Mouse (Mus musculus) MEL (cell line): ENCODE measurements around the gene Inpp5k.

Source experiments
- BHLHE40 ChIP-seq: IDR thresholded peaks from 2 replicates; pipeline ENCODE4 v1.6.1; 2012; ENCODE audit warnings: low read depth, mild to moderate bottlenecking, inconsistent platforms, low read length, improper control_type of control experiment, borderline replicate concordance
- CTCF ChIP-seq, 3 experiments: IDR thresholded peaks in 2 of 3; conservative IDR thresholded peaks in 1 of 3; 2 replicates each; pipeline ENCODE4 v1.5.1; 2011 to 2012; ENCODE audit warnings: low read length in 3 of 3, low read depth in 2 of 3, mild to moderate bottlenecking in 2 of 3, improper control_type of control experiment in 1 of 3, inconsistent platforms in 1 of 3, mixed read lengths in 1 of 3, moderate library complexity in 1 of 3; ENCODE audit not compliant: control insufficient read depth in 1 of 3, insufficient read depth in 1 of 3, poor library complexity in 1 of 3, severe bottlenecking in 1 of 3
- KAT2A ChIP-seq: conservative IDR thresholded peaks from 2 replicates; pipeline ENCODE4 v1.6.1; 2012; ENCODE audit warnings: low read depth, low read length, improper control_type of control experiment, inconsistent platforms
- NRF1 ChIP-seq: IDR thresholded peaks from 2 replicates; pipeline ENCODE4 v1.6.1; 2014; ENCODE audit warnings: low read depth, mild to moderate bottlenecking, inconsistent platforms, low read length, improper control_type of control experiment, moderate library complexity; ENCODE audit not compliant: poor library complexity, insufficient read depth, severe bottlenecking

- TF ChIP-seq CTCF (IDR thresholded peaks at IDR 0.05 in 2 of 3, conservative IDR thresholded peaks at IDR 0.05 in 1 of 3; ENCODE audit: control insufficient read depth in 1 of 3, insufficient read depth in 1 of 3, low read depth in 2 of 3, low read length in 3 of 3, poor library complexity in 1 of 3, severe bottlenecking in 1 of 3) (no peak), KAT2A (0 out of 2 replicates have a peak, but pooled peaks have one; percentile 34), NRF1 (peak; percentile 69), BHLHE40 (no peak)
These were observed 8.0 kb upstream of the Inpp5k start for GRCm38 (mm10) chr11:75622588-75623329.
